Mouse (Mus musculus): ENCODE results near the gene 1700029P11Rik.

GRCm38 (mm10) chr15:81956457-81956856 lies 23.9 kb upstream of the 1700029P11Rik start:
- TF ChIP-seq EP300 (optimal IDR thresholded peaks at IDR 0.05), result no peak
- TF ChIP-seq CTCF (IDR thresholded peaks at IDR 0.05; ENCODE audit: low read depth), result peak; percentile 93

Data from stomach, postnatal 0 days (tissue).